Mouse (Mus musculus): ENCODE measurements around the gene Clmn. TPM values are rescaled to one million over a fixed set of nuclear protein-coding genes. Genes with fewer than 3 reads are reported as not detected.

Gene Clmn
- polyA plus RNA-seq, 1 experiment from 2014 or later: 0.49 TPM

DNA sequence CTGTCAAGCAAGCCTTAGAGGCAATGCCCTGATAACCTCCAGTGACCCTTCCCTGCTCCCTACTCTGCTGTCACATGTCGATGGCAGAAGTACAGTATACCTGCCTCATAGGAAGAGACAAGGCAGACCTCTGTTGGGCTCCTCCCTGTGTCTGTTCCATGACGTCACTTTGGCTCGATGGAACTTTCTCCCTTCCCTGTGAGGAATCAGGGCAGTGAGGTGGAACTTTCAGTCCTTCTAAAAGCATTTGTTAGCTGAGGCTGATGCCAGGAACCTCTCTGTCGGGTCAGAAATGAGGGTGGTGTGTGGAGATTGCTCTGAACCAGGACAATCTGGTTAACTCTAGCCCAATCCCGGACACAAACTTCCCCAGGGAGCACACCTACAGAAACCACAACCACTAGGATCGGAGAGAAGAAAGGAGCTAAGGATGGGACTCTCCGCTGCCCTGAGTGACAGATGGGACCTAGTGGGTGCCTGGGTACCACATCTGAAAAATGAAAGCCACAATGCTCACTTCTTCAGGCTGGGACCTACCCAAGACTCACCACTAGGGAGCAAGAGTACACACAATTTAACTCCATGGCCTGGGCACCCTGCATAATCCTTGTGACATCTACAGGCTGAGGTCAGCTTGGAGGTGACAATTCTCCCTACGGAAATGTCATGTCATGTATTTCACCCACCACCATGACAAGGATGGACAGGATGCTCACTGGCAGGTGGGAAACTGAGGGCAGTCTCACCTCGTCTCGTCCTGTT is 41.9 kb downstream of the Clmn start:
- Histone ChIP-seq H3K4me1 (ENCODE audit: control insufficient read depth, insufficient read depth, low read length) (peaks cover 47% of the 10 kb centered on the region), H3K36me3 (ENCODE audit: control insufficient read depth, insufficient read depth) (no peaks in the 10 kb centered on the region), H3K27me3 (ENCODE audit: control insufficient read depth, insufficient read depth, low read length) (peaks cover 4% of the 10 kb centered on the region; the same call in 1 of the 2 replicates), H3K4me2 (ENCODE audit: low read depth, low read length) (no peak overlapping the region), H3K9me3 (replicated peaks; ENCODE audit: control insufficient read depth, low read length) (no peaks in the 10 kb centered on the region), H3K9ac (ENCODE audit: low read length) (no peak overlapping the region), H3K27ac (ENCODE audit: low read length) (no peak overlapping the region), H3K4me3 (ENCODE audit: low read length) (no peak overlapping the region)
- no peak for ATAC-seq (replicated peaks; ENCODE audit: extremely low read depth, insufficient read depth, low FRiP score)
- WGBS: 82% methylated on average over 10 of the region's 10 CpGs

GRCm38 (mm10) chr12:104822151-104822550 is 42.7 kb downstream of the Clmn start:
- peaks cover 50% of the 10 kb centered on the region for H3K4me1 ChIP-seq (ENCODE audit: control insufficient read depth, insufficient read depth, low read length)
- no peaks in the 10 kb centered on the region for H3K36me3 ChIP-seq (ENCODE audit: control insufficient read depth, insufficient read depth)
- H3K4me3 ChIP-seq (ENCODE audit: low read length): no peak overlapping the region
- H3K9me3 ChIP-seq (replicated peaks; ENCODE audit: control insufficient read depth, low read length): no peaks in the 10 kb centered on the region
- H3K27me3 ChIP-seq (ENCODE audit: control insufficient read depth, insufficient read depth, low read length): peaks cover 4% of the 10 kb centered on the region; the same call in 1 of the 2 replicates
- no peak for ATAC-seq (replicated peaks; ENCODE audit: extremely low read depth, insufficient read depth, low FRiP score)
- no peak overlapping the region for H3K4me2 ChIP-seq (ENCODE audit: low read depth, low read length)
- no peak overlapping the region for H3K27ac ChIP-seq (ENCODE audit: low read length)
- WGBS: 82% methylated on average over 8 of the region's 8 CpGs
- H3K9ac ChIP-seq (ENCODE audit: low read length): no peak overlapping the region

GRCm38 (mm10) chr12:104820061-104820460 is 44.8 kb downstream of the Clmn start:
- ATAC-seq (replicated peaks; ENCODE audit: extremely low read depth, insufficient read depth, low FRiP score): no peak
- 70% methylated on average over 5 of the region's 5 CpGs for WGBS

GRCm38 (mm10) chr12:104819050-104819449 is 45.8 kb downstream of the Clmn start:
- peak overlapping the region; percentile 18; the same call in 1 of the 2 replicates for H3K9ac ChIP-seq (ENCODE audit: low read length)
- 27% methylated on average over 8 of the region's 8 CpGs for WGBS
- H3K9me3 ChIP-seq (replicated peaks; ENCODE audit: control insufficient read depth, low read length): no peaks in the 10 kb centered on the region
- no peak overlapping the region for H3K27ac ChIP-seq (ENCODE audit: low read length)
- peaks cover 4% of the 10 kb centered on the region; the same call in 1 of the 2 replicates for H3K27me3 ChIP-seq (ENCODE audit: control insufficient read depth, insufficient read depth, low read length)
- H3K4me3 ChIP-seq (ENCODE audit: low read length): no peak overlapping the region
- no peak overlapping the region for H3K4me2 ChIP-seq (ENCODE audit: low read depth, low read length)
- no peak for ATAC-seq (replicated peaks; ENCODE audit: extremely low read depth, insufficient read depth, low FRiP score)
- no peaks in the 10 kb centered on the region for H3K36me3 ChIP-seq (ENCODE audit: control insufficient read depth, insufficient read depth)
- peaks cover 36% of the 10 kb centered on the region for H3K4me1 ChIP-seq (ENCODE audit: control insufficient read depth, insufficient read depth, low read length)

More at GRCm38 (mm10) chr12:104820061-104820460, 44.8 kb downstream of the Clmn start:
- Histone ChIP-seq H3K27me3 (ENCODE audit: control insufficient read depth, insufficient read depth, low read length) (peaks cover 4% of the 10 kb centered on the region; the same call in 1 of the 2 replicates), H3K4me2 (ENCODE audit: low read depth, low read length) (no peak overlapping the region), H3K9ac (ENCODE audit: low read length) (no peak overlapping the region), H3K27ac (ENCODE audit: low read length) (no peak overlapping the region), H3K4me1 (ENCODE audit: control insufficient read depth, insufficient read depth, low read length) (peaks cover 47% of the 10 kb centered on the region), H3K9me3 (replicated peaks; ENCODE audit: control insufficient read depth, low read length) (no peaks in the 10 kb centered on the region), H3K4me3 (ENCODE audit: low read length) (no peak overlapping the region), H3K36me3 (ENCODE audit: control insufficient read depth, insufficient read depth) (no peaks in the 10 kb centered on the region)

DNA sequence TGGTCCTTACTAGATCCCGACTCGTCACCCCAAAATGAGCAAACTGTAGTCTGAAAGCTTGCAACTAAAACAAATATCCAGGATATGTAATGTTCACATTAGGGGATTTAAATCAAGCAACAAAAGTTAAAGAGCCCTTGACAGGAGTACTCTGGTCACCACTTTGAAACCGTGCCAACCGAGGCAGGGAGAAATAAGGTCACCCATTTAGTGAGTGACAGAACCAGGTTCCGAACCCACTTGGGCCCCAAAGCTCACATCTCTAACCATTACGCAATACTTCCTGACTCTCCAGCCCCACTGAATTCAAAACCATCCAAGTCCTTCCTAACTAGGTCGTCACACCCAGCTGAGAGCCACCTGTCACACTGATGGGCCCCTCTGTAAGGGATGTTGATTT is 46.8 kb downstream of the Clmn start:
- Histone ChIP-seq H3K27ac (ENCODE audit: low read length) (no peak overlapping the region), H3K36me3 (ENCODE audit: control insufficient read depth, insufficient read depth) (no peaks in the 10 kb centered on the region), H3K4me2 (ENCODE audit: low read depth, low read length) (no peak overlapping the region), H3K9me3 (replicated peaks; ENCODE audit: control insufficient read depth, low read length) (no peaks in the 10 kb centered on the region), H3K4me3 (ENCODE audit: low read length) (no peak overlapping the region), H3K4me1 (ENCODE audit: control insufficient read depth, insufficient read depth, low read length) (peaks cover 31% of the 10 kb centered on the region), H3K27me3 (ENCODE audit: control insufficient read depth, insufficient read depth, low read length) (peaks cover 4% of the 10 kb centered on the region; the same call in 1 of the 2 replicates), H3K9ac (ENCODE audit: low read length) (no peak overlapping the region)
- 57% methylated on average over 7 of the region's 7 CpGs for WGBS
- ATAC-seq (replicated peaks; ENCODE audit: extremely low read depth, insufficient read depth, low FRiP score): no peak

DNA sequence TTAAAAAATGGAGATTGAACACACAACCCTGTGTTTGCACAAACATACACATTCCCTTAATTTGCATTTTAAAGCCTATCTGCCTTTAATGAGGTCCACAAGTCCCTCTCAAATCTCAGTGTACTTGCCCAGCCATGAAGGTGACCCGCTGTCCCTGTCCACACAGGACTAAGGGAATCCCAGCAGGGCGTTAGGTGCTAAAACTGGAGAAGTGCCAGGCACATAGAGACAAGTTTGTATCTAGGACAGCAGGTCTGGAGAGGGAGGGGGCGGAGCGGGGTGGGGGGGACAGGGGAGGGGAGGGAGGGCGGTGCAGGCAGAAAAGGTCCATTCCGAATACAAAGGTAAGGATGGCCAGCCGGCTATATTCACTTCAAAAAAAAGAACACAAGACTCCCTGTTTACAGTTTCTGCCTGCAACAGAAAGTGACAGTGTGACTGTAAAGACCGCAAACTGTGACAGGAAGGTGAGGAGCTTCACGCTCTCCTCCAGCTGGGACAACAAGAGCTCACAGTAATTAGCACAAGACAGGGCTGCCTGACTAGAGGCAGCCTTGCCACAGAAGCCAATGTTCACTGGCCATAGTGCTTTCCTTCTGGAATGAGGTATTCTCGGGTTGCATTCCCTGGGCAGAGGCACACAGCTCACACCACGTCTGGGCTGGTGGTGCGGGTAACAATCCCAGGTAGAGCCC is 47.6 kb downstream of the Clmn start:
- ATAC-seq (replicated peaks; ENCODE audit: extremely low read depth, insufficient read depth, low FRiP score): peak; percentile 85
- Histone ChIP-seq H3K9me3 (replicated peaks; ENCODE audit: control insufficient read depth, low read length) (no peaks in the 10 kb centered on the region), H3K9ac (ENCODE audit: low read length) (no peak overlapping the region), H3K27me3 (ENCODE audit: control insufficient read depth, insufficient read depth, low read length) (peaks cover 2% of the 10 kb centered on the region; the same call in 1 of the 2 replicates), H3K4me3 (ENCODE audit: low read length) (no peak overlapping the region), H3K36me3 (ENCODE audit: control insufficient read depth, insufficient read depth) (no peaks in the 10 kb centered on the region), H3K4me1 (ENCODE audit: control insufficient read depth, insufficient read depth, low read length) (peaks cover 31% of the 10 kb centered on the region), H3K4me2 (ENCODE audit: low read depth, low read length) (0 out of 2 replicates have a peak overlapping the region, but pooled peaks have one; percentile 5), H3K27ac (ENCODE audit: low read length) (peak overlapping the region; percentile 19)
- 27% methylated on average over 12 of the region's 12 CpGs for WGBS

GRCm38 (mm10) chr12:104814291-104814690 is 50.6 kb downstream of the Clmn start:
- Histone ChIP-seq H3K4me2 (ENCODE audit: low read depth, low read length) (no peak overlapping the region), H3K4me3 (ENCODE audit: low read length) (no peak overlapping the region), H3K4me1 (ENCODE audit: control insufficient read depth, insufficient read depth, low read length) (peaks cover 27% of the 10 kb centered on the region), H3K27me3 (ENCODE audit: control insufficient read depth, insufficient read depth, low read length) (no peaks in the 10 kb centered on the region), H3K36me3 (ENCODE audit: control insufficient read depth, insufficient read depth) (no peaks in the 10 kb centered on the region), H3K9me3 (replicated peaks; ENCODE audit: control insufficient read depth, low read length) (no peaks in the 10 kb centered on the region), H3K9ac (ENCODE audit: low read length) (no peak overlapping the region), H3K27ac (ENCODE audit: low read length) (no peak overlapping the region)
- no peak for ATAC-seq (replicated peaks; ENCODE audit: extremely low read depth, insufficient read depth, low FRiP score)
- 86% methylated on average over 7 of the region's 7 CpGs for WGBS

GRCm38 (mm10) chr12:104813762-104814161 is 51.1 kb downstream of the Clmn start:
- no peak for ATAC-seq (replicated peaks; ENCODE audit: extremely low read depth, insufficient read depth, low FRiP score)
- Histone ChIP-seq H3K9me3 (replicated peaks; ENCODE audit: control insufficient read depth, low read length) (no peaks in the 10 kb centered on the region), H3K27ac (ENCODE audit: low read length) (no peak overlapping the region), H3K4me2 (ENCODE audit: low read depth, low read length) (no peak overlapping the region), H3K27me3 (ENCODE audit: control insufficient read depth, insufficient read depth, low read length) (no peaks in the 10 kb centered on the region), H3K9ac (ENCODE audit: low read length) (no peak overlapping the region), H3K4me3 (ENCODE audit: low read length) (no peak overlapping the region), H3K4me1 (ENCODE audit: control insufficient read depth, insufficient read depth, low read length) (peaks cover 22% of the 10 kb centered on the region), H3K36me3 (ENCODE audit: control insufficient read depth, insufficient read depth) (no peaks in the 10 kb centered on the region)
- WGBS: 84% methylated on average over 13 of the region's 13 CpGs

- Histone ChIP-seq H3K4me3 (ENCODE audit: low read length) (no peak overlapping the region), H3K4me2 (ENCODE audit: low read depth, low read length) (no peak overlapping the region), H3K27ac (ENCODE audit: low read length) (no peak overlapping the region), H3K4me1 (ENCODE audit: control insufficient read depth, insufficient read depth, low read length) (peaks cover 22% of the 10 kb centered on the region), H3K36me3 (ENCODE audit: control insufficient read depth, insufficient read depth) (no peaks in the 10 kb centered on the region), H3K27me3 (ENCODE audit: control insufficient read depth, insufficient read depth, low read length) (no peaks in the 10 kb centered on the region), H3K9ac (ENCODE audit: low read length) (no peak overlapping the region), H3K9me3 (replicated peaks; ENCODE audit: control insufficient read depth, low read length) (no peaks in the 10 kb centered on the region)
- 79% methylated on average over 4 of the region's 4 CpGs for WGBS
- ATAC-seq (replicated peaks; ENCODE audit: extremely low read depth, insufficient read depth, low FRiP score): no peak
Observed at GRCm38 (mm10) chr12:104812711-104813110, 52.2 kb downstream of the Clmn start.
